Mouse (Mus musculus) forebrain, embryonic 16.5 days (tissue): ENCODE measurements around the gene Fdx1. TPM values are rescaled to one million over a fixed set of nuclear protein-coding genes. Genes with fewer than 3 reads are reported as not detected.

Experiments
- ATAC-seq: fragments of 200-750 bp; cut with Nextera tagmentation; 2 replicates; pipeline ENCODE4 v1.8.0; 2017; ENCODE audit warnings: mild to moderate bottlenecking, moderate library complexity
- H3K27ac ChIP-seq: fragments of 300-500 bp; sonication (generic); 2 replicates; pipeline ENCODE4 v1.5.1; 2014; ENCODE audit warnings: low read length, control low read depth
- H3K27me3 ChIP-seq: fragments of 300-500 bp; sonication (generic); replicated peaks from 2 replicates; pipeline ENCODE4 v1.6.1; 2014; ENCODE audit warnings: low read length; ENCODE audit not compliant: control insufficient read depth, insufficient read depth
- H3K36me3 ChIP-seq: fragments of 300-500 bp; sonication (generic); 2 replicates; pipeline ENCODE4 v1.6.1; 2014; ENCODE audit not compliant: control insufficient read depth, insufficient read depth
- H3K4me1 ChIP-seq: fragments of 300-500 bp; sonication (generic); replicated peaks from 2 replicates; pipeline ENCODE4 v1.6.1; 2014; ENCODE audit warnings: low read length; ENCODE audit not compliant: control insufficient read depth, insufficient read depth
- H3K4me2 ChIP-seq: fragments of 300-500 bp; sonication (generic); 2 replicates; pipeline ENCODE4 v1.6.1; 2014; ENCODE audit warnings: mild to moderate bottlenecking, low read length, control low read depth
- H3K4me3 ChIP-seq: fragments of 300-500 bp; sonication (generic); replicated peaks from 2 replicates; pipeline ENCODE4 v1.5.1; 2014; ENCODE audit warnings: mild to moderate bottlenecking, low read length, control low read depth
- H3K9ac ChIP-seq: fragments of 300-500 bp; sonication (generic); replicated peaks from 2 replicates; pipeline ENCODE4 v1.6.1; 2014; ENCODE audit warnings: low read depth, low read length, control low read depth
- H3K9me3 ChIP-seq: fragments of 300-500 bp; sonication (generic); 2 replicates; pipeline ENCODE4 v1.6.1; 2016; ENCODE audit warnings: low read length; ENCODE audit not compliant: control insufficient read depth
- WGBS: fragments of 180-500 bp; shearing (Covaris S2); extraction: QIAGEN DNeasy Blood & Tissue Kit; methylation state at CpG from one replicate; pipeline ENCODE4 v1.1.7; 2014; 5-methylcytosine and 5-hydroxymethylcytosine counted together
- polyA plus RNA-seq: library from polyadenylated mRNA; unstranded; fragments of >200 nt; fragmentation: Nextera tagmentation; extraction: Ambion mirVana; gene quantifications from 2 replicates; pipeline ENCODE4 v1.2.1, GENCODE M21; 2015

The Fdx1 gene
- polyA plus RNA-seq, 1 experiment from 2014 or later, result 38.7 TPM

DNA sequence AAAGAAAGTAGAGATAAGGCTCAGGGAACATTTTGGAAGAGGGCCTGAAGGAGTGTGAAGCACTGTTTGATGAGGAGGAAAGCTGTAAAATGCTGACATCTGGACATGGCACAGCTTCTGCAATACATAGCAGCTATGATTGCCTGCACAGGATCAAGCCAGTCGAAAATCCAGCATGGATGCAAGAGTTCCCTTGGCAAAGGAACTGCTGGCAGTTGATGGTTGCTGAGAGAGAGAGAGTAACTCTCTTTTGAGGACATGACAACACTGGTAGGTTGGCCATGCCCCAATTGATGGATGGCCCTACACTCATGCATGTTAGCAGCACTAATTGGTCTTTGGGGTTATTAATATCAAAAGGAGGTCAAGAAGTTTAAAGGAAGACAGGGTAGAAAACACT is 12.7 kb downstream of the Fdx1 start:
- H3K9ac ChIP-seq, result no peak overlapping the region
- H3K27me3 ChIP-seq, result no peaks in the 10 kb centered on the region
- H3K36me3 ChIP-seq, result no peaks in the 10 kb centered on the region; the same call in 1 of the 2 replicates
- 69% methylated on average over 1 of the region's 1 CpGs for WGBS
- no peaks in the 10 kb centered on the region for H3K9me3 ChIP-seq
- H3K4me1 ChIP-seq, result no peaks in the 10 kb centered on the region
- H3K4me2 ChIP-seq, result no peak overlapping the region
- H3K4me3 ChIP-seq, result no peak overlapping the region
- ATAC-seq, result peak; percentile 18; the same call in 1 of the 2 replicates
- no peak overlapping the region for H3K27ac ChIP-seq

DNA sequence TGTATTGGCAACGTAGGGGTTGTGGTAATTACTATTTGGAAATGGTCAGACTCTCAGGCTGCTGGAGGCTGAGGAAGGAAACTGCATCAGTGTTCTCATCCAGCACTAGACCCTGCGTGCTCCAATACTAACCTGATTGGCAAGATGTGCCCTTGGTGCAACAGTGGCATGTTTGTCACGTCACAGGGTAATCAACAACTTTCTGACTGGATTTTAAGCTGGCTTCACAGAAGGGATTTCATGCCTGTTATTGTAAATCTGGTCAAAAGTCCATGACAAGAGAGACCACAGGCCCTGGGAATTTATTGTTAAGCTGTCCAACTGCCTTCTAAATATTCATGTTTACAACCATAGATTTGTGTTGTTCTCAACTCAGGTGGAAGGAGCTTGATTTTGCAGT is 13.1 kb downstream of the Fdx1 start:
- Histone ChIP-seq H3K36me3 (no peaks in the 10 kb centered on the region; the same call in 1 of the 2 replicates), H3K27me3 (no peaks in the 10 kb centered on the region), H3K4me3 (no peak overlapping the region), H3K9me3 (no peaks in the 10 kb centered on the region), H3K27ac (no peak overlapping the region), H3K9ac (no peak overlapping the region), H3K4me1 (no peaks in the 10 kb centered on the region), H3K4me2 (no peak overlapping the region)
- no peak for ATAC-seq
- 79% methylated on average over 3 of the region's 3 CpGs for WGBS

DNA sequence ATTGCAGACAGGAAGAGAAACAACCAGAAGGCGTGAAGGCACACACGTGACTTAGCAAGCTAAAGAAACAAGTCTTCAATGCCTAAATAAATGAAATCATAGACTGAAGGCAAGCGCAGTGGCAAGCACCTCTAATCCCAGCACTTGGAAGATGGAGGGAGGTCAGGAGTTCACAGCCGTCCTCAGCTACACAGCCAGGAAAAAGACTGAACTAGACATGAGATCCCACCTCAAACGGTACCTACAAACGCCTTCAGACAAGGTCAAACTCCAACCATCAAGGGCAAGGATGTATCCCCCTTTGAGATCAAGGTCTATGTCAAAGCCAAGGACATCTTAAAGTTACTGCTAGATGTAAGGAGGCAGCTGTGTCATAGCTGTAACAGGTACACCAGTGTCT is 19.4 kb downstream of the Fdx1 start:
- no peaks in the 10 kb centered on the region for H3K9me3 ChIP-seq
- no peaks in the 10 kb centered on the region for H3K36me3 ChIP-seq
- H3K4me2 ChIP-seq, result no peak overlapping the region
- no peak overlapping the region for H3K4me3 ChIP-seq
- H3K27ac ChIP-seq, result no peak overlapping the region
- 97% methylated on average over 6 of the region's 6 CpGs for WGBS
- H3K4me1 ChIP-seq, result no peaks in the 10 kb centered on the region
- no peak overlapping the region for H3K9ac ChIP-seq
- H3K27me3 ChIP-seq, result no peaks in the 10 kb centered on the region
- no peak for ATAC-seq

DNA sequence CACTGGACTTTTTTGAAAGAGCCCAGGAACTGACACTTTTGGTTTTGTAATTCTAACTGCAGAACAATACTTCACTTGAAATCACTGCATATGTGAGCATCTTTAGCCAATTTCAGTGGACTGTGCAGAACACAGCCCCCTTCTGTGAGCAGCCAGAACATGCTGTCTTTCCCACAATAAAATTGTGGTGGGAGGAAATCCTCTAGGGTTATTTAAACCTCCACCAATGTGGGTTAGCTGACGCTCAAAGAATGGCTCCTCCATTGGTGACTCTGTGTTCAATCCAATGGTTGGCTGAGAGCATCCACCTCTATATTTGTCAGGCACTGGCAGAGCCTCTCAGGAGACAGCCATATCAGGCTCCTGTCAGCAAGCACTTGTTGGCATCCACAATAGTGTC is 28.7 kb downstream of the Fdx1 start:
- H3K9ac ChIP-seq, result no peak overlapping the region
- no peak overlapping the region for H3K27ac ChIP-seq
- no peaks in the 10 kb centered on the region for H3K4me1 ChIP-seq
- H3K27me3 ChIP-seq, result no peaks in the 10 kb centered on the region
- H3K9me3 ChIP-seq, result no peaks in the 10 kb centered on the region
- no peak for ATAC-seq
- no peaks in the 10 kb centered on the region for H3K36me3 ChIP-seq
- H3K4me3 ChIP-seq, result no peak overlapping the region
- 78% methylated on average over 1 of the region's 1 CpGs for WGBS
- H3K4me2 ChIP-seq, result no peak overlapping the region

DNA sequence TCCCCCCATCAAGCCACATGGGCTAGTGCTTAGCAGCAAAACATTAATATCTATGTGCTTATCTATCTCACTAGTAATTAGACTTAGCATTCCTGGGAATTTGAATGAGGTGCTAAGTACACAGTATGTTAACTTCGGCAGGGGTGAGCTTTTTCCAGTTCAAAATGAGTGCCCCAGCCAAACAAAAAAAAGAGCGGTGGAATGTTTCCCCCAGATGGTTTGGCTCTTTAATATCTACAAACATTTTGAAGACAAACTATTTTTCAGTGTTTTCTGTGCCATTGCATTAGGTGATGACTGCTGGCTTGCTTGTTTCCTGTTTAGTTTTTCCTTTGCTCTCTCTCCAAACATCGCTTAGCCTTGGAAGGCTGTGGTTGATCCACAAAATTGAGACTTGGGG is 31.4 kb downstream of the Fdx1 start:
- Histone ChIP-seq H3K4me3 (no peak overlapping the region), H3K9me3 (no peaks in the 10 kb centered on the region), H3K4me2 (no peak overlapping the region), H3K9ac (no peak overlapping the region), H3K4me1 (no peaks in the 10 kb centered on the region), H3K27ac (no peak overlapping the region), H3K36me3 (no peaks in the 10 kb centered on the region), H3K27me3 (no peaks in the 10 kb centered on the region)
- 85% methylated on average over 3 of the region's 3 CpGs for WGBS
- ATAC-seq, result no peak

DNA sequence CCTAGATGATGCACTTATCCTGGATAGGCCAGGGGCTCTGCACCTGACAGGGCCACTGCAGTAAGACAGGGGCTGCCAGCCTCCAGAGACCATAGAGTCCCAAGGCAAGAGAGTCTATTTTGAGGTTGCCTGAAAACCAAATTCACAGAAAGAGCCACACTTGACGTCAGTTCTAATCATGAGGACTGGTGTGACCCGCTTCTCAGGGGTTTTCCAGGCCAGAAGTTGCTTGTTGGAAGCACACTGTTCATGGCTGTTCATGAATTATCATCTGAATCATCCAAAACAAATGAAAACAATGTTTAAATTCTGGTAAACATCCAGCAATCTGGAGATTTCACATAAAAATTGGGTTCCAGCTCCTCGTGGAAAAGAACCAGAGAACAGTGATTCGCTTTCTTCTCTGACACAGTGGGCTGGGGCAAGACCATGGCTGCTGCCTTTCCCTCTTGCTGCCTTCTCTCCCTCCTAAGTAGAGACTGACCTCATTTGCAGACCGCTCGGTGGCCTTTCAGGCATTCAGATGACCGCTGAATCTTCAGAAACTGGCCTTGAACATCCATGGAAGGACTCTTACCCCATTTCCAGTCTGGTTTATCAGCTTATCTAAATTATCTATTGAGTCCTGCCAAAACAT is 32.2 kb downstream of the Fdx1 start:
- no peak for ATAC-seq
- Histone ChIP-seq H3K9ac (no peak overlapping the region), H3K4me3 (no peak overlapping the region), H3K4me2 (no peak overlapping the region), H3K4me1 (no peaks in the 10 kb centered on the region), H3K36me3 (no peaks in the 10 kb centered on the region), H3K9me3 (no peaks in the 10 kb centered on the region), H3K27ac (no peak overlapping the region), H3K27me3 (no peaks in the 10 kb centered on the region)
- WGBS, result 94% methylated on average over 7 of the region's 7 CpGs

DNA sequence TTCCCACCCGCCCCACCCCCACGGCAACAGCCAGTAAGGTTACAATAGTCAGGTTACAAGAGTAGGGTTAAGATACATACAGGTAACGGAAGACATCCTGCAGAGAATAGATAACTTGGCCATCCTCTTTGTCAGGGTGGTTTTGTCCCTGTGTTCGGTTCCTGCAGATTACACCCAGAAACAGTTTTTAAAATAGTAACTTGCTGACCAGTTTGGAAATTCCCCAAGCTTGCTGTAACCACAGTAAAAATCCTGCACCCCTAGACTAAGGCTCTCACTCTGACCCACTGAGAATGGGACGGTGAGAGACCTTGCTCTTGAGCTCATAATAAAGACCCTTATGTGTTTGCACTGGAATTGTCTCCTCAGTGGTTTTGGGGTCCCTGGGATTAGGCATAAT is 33.4 kb downstream of the Fdx1 start:
- Histone ChIP-seq H3K9ac (no peak overlapping the region), H3K9me3 (no peaks in the 10 kb centered on the region), H3K27me3 (no peaks in the 10 kb centered on the region), H3K36me3 (no peaks in the 10 kb centered on the region), H3K27ac (no peak overlapping the region), H3K4me2 (no peak overlapping the region), H3K4me3 (no peak overlapping the region), H3K4me1 (no peaks in the 10 kb centered on the region)
- ATAC-seq, result no peak
- WGBS, result 75% methylated on average over 5 of the region's 5 CpGs

DNA sequence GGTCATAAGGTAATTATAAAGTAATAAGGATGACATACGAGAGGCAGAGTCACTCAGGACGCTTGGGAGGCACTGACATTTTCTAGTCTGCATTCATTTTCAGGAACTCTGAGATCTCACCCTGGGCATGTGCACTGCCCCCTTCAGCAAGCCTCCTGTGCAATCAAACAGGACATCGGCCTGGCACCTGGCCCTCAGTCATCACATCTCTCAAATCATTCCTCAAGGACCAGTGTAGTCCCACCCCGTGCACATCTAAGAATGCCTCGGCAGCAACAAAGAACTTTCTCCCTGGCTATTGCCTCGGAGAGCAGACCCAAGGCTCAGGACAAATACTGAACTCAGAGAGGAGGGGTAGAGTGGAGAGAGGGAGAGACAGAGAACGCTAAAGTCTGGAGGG is 34.7 kb downstream of the Fdx1 start:
- Histone ChIP-seq H3K4me3 (no peak overlapping the region), H3K4me2 (no peak overlapping the region), H3K9ac (no peak overlapping the region), H3K36me3 (no peaks in the 10 kb centered on the region), H3K27ac (no peak overlapping the region), H3K9me3 (no peaks in the 10 kb centered on the region), H3K27me3 (no peaks in the 10 kb centered on the region), H3K4me1 (no peaks in the 10 kb centered on the region)
- ATAC-seq, result no peak
- WGBS, result 62% methylated on average over 7 of the region's 7 CpGs

DNA sequence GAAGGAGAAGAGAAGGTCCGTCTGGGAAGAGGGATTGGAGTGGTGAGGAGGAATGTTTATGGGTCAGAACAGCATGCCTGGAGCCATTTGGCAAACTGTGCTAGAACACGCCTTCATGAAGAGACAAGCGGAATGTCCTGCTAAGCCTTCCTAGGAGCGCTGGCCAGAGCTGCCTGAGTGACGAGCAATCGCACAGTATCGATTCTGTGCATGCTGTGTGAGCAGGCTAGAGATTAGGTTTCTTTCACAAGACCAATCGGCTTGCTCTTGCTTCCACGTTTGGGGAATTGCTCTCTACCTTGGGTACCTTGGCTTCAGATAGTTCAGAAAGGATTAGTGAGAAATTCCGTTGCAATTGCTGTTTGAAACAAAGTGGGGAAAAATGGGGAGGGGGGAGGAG is 35.2 kb downstream of the Fdx1 start:
- 50% methylated on average over 10 of the region's 10 CpGs for WGBS
- H3K4me3 ChIP-seq, result no peak overlapping the region
- no peaks in the 10 kb centered on the region for H3K27me3 ChIP-seq
- no peak overlapping the region for H3K4me2 ChIP-seq
- no peak for ATAC-seq
- H3K4me1 ChIP-seq, result no peaks in the 10 kb centered on the region
- H3K9me3 ChIP-seq, result no peaks in the 10 kb centered on the region
- H3K36me3 ChIP-seq, result no peaks in the 10 kb centered on the region
- no peak overlapping the region for H3K9ac ChIP-seq
- no peak overlapping the region for H3K27ac ChIP-seq

DNA sequence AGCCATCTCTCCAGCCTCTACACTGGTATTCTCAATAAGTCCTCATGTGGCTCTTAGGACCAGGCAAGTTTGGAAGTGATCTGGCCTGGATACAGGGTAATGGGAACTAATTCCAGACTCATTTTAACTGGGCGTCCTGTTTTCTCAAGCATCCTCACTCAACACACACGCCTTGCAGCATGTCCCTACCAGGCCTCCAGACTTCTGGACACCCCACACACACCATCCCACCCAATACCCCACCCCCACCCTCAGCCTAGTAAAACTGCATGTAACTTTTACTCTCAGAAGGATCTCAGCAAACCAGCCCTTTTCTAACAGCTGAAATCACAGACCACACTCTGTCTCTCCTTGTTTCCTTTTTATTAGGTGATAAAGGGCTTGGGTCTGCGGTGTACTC is 35.7 kb downstream of the Fdx1 start:
- Histone ChIP-seq H3K36me3 (no peaks in the 10 kb centered on the region), H3K27me3 (no peaks in the 10 kb centered on the region), H3K4me3 (no peak overlapping the region), H3K4me2 (no peak overlapping the region), H3K4me1 (no peaks in the 10 kb centered on the region), H3K27ac (no peak overlapping the region), H3K9me3 (no peaks in the 10 kb centered on the region), H3K9ac (no peak overlapping the region)
- WGBS, result 89% methylated on average over 3 of the region's 3 CpGs
- no peak for ATAC-seq
